Mouse (Mus musculus): ENCODE measurements around the gene Zfp697. TPM values are rescaled to one million over a fixed set of nuclear protein-coding genes. Genes with fewer than 3 reads are reported as not detected.
"Not testable (repeated sequence)": the region's sequence is repeated elsewhere in the genome, so short reads cannot be mapped to it uniquely, and the experiment has no call there.

Gene Zfp697
- total RNA-seq, 2 experiments from 2014 or later, result 41.0 to 42.9 TPM

DNA sequence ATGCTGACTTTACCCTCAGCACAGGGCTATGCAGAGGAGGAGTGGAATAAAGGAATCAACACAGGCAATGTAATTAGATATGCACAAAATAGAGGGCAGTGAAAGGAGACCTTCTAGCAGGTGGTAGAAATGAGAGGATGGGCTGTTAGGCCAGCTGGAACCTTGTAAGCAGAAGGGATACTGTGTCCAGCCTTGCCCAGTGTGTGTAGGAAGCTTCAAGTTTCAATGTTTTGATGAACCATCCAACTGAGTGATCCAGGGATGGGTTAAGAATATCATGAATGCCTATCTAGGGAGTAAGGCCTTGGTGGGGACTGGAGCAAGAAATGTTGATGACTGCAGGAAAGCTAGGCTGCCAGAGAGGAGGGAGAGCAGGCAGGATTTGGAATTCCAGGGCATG, 112.8 kb downstream of the Zfp697 start:
- DNase-seq; intact Hi-C loops (cut with DNase I): not testable (repeated sequence)

DNA sequence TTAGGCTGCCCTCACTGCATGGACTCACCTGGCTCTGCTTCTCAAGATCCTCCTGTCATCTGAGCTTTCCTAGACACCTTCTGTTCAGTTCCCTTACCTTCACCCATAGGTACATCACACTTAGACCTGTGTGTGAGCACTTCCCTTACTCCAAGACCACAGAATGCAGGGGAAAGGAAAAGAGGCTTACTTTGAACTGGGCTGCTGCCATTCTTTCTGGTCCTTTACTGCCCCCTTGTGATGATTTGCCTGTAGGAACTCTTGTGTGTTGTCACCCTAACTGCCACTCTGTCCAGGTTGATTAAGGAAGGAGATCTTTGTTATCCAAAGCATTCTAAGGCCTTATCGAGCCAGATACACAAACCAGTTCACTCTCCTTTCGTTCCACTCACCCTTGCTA, 114.5 kb downstream of the Zfp697 start:
- DNase-seq; intact Hi-C loops (cut with DNase I): not testable (repeated sequence)

DNA sequence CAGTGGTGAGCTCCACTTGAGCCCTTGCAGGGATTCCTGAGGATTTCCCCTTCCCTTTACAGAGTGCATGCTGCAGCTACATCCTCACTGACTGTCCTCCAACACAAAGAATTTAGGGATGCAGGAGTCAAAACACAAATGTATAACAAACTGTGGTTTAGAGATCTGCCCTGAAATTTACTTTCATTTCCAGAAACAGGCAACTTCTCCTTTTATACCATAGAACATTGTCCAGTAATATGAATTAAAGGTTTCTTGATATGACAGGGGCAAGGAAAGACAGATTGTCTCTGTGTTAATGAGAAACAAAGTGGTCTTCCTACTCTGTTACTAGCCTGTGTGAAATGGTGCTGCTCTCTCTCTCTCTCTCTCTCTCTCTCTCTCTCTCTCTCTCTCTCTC, 115.1 kb downstream of the Zfp697 start:
- intact Hi-C loops (cut with DNase I); DNase-seq: not testable (repeated sequence)

DNA sequence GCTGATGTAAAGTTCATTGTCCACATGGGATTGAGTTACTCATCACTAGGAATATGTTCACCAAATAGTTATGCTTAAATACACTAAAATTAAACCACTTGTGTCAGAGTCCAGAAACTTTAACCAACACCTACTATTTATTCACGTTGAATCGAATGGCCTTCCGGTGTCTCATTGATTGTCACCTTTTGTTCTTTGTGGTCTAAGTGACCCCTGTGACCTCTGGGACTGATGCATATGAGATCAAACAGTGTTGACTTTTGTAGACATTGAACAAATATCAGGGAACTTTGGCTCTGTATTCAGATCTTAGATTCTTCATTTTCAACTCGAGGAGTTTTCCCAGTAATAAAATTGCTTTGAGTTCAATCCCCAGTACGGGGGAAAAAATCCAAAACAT, 125.0 kb downstream of the Zfp697 start:
- DNase-seq; intact Hi-C loops (cut with DNase I): not testable (repeated sequence)

DNA sequence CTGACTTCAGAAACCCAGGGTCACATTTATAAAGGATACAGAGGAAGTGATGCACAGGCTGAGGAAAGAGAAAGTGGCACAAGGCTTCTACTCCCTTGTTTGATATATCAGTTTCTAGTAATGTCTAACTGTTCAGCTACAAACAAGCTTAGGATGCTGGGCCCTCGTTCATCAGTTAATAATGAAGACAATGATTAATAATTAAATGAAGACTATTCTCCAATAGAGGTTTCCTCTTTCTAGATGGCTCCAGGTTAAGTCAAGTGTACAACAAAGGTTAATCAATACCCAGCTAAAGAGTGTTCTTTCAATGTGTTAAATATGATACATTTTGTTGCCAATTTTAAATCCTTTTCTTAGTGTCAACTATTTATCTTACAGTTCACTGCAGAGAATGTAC, 128.2 kb downstream of the Zfp697 start, which contains the start of gene Hsd3b4:
Gene Hsd3b4 (minus strand): TSS at position 101 of the 400 bp plus-strand sequence.
- intact Hi-C loops (cut with DNase I); DNase-seq: not testable (repeated sequence)

DNA sequence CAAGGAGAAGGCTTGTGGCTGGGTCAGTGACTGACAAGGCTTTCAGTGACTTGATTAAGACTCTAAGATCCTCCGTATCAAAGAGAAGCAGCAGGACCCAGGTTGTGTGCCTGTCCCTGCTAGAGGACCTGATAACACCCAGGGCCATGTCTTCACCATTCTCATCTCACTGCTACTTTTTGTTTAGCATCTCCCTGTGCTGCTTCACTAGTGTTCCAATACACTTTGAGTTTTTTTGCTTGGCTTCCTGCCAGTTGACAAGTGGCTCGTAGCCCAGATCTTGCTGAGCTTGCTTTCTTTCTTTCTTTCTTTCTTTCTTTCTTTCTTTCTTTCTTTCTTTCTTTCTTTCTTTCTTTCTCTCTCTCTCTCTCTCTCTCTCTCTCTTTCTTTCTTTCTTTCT, 140.5 kb downstream of the Zfp697 start:
- intact Hi-C loops (cut with DNase I); DNase-seq: not testable (repeated sequence)

DNA sequence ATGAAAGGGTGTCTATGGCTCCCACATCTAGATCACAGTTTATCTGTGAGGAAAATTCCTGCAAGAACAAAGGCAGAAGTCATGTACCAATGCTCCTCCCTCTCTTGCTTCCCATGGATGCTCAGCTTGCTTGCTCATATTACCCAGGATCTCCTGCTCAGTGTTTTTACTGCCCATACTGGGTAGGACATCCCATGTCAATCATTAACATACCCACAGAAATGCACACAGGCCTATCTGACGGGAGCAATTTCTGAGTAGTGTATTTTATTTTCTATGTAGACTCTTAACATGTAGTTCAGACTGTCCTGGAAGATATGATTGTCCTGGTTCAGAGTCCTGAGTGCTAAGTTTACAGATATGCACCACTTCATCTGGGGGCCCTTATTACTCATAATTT, 142.3 kb downstream of the Zfp697 start:
- DNase-seq; intact Hi-C loops (cut with DNase I): not testable (repeated sequence)

DNA sequence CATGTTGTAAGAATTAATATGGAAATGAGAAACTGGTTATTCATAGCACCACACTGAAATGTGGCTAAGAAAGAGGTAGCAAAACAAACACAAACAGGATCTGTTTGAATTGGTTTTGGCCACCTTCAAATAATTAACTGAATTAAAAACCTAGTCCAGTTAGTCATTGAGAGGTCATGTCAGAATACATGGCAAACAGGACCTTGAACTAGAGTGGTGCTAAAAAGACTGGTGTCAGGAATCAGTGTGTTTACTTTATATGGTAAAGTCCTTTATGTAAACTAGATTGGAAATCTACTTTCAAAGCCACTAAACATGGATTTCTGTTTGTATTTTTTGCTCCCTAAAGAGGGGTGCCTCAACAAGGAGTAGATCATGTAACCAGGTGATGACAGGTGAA, 142.7 kb downstream of the Zfp697 start:
- intact Hi-C loops (cut with DNase I); DNase-seq: not testable (repeated sequence)

DNA sequence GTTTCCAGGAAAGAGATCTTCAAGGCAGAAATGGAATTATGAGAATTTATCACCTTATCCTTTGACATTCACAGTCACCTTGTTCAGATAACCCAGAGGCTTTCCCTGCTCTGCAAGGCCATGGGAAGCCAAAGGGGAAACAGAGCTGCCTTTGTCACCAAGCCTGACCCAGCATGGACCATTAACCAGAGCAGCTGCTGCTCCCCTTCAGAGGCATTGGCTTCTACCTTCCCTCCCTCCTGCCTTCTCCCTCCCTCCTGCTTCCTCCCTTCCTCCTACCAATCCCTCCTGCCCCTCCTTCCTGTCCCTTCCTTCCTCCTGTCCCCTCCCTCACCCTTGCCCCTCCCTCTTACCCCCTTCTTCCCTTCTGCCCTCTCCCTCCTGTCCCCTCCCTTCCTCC, 165.4 kb downstream of the Zfp697 start:
- DNase-seq; intact Hi-C loops (cut with DNase I): not testable (repeated sequence)

DNA sequence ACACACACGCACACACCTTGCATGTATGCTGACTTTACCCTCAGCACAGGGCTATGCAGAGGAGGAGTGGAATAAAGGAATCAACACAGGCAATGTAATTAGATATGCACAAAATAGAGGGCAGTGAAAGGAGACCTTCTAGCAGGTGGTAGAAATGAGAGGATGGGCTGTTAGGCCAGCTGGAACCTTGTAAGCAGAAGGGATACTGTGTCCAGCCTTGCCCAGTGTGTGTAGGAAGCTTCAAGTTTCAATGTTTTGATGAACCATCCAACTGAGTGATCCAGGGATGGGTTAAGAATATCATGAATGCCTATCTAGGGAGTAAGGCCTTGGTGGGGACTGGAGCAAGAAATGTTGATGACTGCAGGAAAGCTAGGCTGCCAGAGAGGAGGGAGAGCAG, 166.2 kb downstream of the Zfp697 start:
- intact Hi-C loops (cut with DNase I); DNase-seq: not testable (repeated sequence)

DNA sequence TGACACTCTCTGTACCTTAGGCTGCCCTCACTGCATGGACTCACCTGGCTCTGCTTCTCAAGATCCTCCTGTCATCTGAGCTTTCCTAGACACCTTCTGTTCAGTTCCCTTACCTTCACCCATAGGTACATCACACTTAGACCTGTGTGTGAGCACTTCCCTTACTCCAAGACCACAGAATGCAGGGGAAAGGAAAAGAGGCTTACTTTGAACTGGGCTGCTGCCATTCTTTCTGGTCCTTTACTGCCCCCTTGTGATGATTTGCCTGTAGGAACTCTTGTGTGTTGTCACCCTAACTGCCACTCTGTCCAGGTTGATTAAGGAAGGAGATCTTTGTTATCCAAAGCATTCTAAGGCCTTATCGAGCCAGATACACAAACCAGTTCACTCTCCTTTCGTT, 168.0 kb downstream of the Zfp697 start:
- intact Hi-C loops (cut with DNase I); DNase-seq: not testable (repeated sequence)

DNA sequence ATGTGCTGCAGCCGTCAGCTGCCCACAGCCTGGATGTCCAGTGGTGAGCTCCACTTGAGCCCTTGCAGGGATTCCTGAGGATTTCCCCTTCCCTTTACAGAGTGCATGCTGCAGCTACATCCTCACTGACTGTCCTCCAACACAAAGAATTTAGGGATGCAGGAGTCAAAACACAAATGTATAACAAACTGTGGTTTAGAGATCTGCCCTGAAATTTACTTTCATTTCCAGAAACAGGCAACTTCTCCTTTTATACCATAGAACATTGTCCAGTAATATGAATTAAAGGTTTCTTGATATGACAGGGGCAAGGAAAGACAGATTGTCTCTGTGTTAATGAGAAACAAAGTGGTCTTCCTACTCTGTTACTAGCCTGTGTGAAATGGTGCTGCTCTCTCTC, 168.6 kb downstream of the Zfp697 start:
- intact Hi-C loops (cut with DNase I), result not testable (repeated sequence)

DNA sequence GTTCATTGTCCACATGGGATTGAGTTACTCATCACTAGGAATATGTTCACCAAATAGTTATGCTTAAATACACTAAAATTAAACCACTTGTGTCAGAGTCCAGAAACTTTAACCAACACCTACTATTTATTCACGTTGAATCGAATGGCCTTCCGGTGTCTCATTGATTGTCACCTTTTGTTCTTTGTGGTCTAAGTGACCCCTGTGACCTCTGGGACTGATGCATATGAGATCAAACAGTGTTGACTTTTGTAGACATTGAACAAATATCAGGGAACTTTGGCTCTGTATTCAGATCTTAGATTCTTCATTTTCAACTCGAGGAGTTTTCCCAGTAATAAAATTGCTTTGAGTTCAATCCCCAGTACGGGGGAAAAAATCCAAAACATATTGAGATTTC, 178.4 kb downstream of the Zfp697 start:
- DNase-seq; intact Hi-C loops (cut with DNase I): not testable (repeated sequence)

More for the DNA sequence above, 168.6 kb downstream of the Zfp697 start:
- DNase-seq, result not testable (repeated sequence)

DNA sequence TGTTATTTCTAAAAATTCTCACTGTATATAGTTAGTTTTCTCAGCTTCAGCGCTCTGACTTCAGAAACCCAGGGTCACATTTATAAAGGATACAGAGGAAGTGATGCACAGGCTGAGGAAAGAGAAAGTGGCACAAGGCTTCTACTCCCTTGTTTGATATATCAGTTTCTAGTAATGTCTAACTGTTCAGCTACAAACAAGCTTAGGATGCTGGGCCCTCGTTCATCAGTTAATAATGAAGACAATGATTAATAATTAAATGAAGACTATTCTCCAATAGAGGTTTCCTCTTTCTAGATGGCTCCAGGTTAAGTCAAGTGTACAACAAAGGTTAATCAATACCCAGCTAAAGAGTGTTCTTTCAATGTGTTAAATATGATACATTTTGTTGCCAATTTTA, 181.6 kb downstream of the Zfp697 start:
- DNase-seq; intact Hi-C loops (cut with DNase I): not testable (repeated sequence)

DNA sequence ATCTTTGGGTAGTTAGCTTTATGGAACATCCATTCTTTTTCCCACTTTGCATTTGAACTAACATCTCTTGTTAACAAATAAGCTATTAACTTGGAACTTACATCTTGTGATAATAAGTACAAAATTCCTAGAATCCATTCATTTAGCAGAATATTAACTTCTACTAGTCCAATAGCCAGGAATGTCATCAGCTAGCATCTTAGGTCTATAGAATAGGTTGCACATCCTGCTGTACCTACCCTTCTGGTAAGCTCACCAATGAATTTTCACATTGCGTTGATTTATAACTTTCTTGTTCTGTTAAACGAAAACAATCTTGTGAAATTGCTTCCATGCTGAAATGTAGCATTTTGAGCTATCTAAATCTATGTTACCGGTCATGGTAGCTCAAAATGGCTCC, 182.6 kb downstream of the Zfp697 start:
- DNase-seq; intact Hi-C loops (cut with DNase I): not testable (repeated sequence)

DNA sequence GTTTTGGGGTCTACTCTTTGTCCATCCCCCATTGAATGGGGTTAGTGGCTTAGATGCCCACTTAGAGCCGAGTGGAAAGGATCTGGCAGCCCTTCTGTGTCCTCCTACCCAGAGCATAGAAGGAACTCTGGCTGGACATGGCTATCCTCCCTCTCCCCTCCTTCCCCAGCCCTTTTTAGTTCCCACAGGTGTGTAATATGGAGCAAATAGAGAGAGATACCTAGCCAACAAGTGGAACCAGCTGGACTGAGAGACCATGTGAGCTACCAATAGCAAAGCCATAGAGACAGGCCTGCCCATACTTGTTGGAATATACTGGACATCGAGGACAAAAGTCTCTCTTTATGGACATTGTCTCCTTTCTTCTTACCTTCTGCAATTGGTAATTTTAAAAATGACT, 185.5 kb downstream of the Zfp697 start:
- DNase-seq; intact Hi-C loops (cut with DNase I): not testable (repeated sequence)

DNA sequence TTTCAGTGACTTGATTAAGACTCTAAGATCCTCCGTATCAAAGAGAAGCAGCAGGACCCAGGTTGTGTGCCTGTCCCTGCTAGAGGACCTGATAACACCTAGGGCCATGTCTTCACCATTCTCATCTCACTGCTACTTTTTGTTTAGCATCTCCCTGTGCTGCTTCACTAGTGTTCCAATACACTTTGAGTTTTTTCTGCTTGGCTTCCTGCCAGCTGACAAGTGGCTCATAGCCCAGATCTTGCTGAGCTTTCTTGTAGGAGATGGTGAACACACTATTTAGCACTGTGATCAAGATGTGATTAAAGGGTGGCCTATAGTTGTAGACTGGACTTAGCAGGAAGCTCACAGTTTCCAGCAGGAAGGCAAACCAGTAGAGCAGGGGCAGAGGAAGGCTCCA, 198.8 kb downstream of the Zfp697 start:
- intact Hi-C loops (cut with DNase I), result not testable (repeated sequence)
- peak; percentile 60 for DNase-seq

DNA sequence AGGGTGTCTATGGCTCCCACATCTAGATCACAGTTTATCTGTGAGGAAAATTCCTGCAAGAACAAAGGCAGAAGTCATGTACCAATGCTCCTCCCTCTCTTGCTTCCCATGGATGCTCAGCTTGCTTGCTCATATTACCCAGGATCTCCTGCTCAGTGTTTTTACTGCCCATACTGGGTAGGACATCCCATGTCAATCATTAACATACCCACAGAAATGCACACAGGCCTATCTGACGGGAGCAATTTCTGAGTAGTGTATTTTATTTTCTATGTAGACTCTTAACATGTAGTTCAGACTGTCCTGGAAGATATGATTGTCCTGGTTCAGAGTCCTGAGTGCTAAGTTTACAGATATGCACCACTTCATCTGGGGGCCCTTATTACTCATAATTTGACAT, 199.9 kb downstream of the Zfp697 start:
- intact Hi-C loops (cut with DNase I), result not testable (repeated sequence)

DNA sequence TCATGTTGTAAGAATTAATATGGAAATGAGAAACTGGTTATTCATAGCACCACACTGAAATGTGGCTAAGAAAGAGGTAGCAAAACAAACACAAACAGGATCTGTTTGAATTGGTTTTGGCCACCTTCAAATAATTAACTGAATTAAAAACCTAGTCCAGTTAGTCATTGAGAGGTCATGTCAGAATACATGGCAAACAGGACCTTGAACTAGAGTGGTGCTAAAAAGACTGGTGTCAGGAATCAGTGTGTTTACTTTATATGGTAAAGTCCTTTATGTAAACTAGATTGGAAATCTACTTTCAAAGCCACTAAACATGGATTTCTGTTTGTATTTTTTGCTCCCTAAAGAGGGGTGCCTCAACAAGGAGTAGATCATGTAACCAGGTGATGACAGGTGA, 200.4 kb downstream of the Zfp697 start:
- DNase-seq; intact Hi-C loops (cut with DNase I): not testable (repeated sequence)

More for the DNA sequence above, 199.9 kb downstream of the Zfp697 start:
- DNase-seq, result not testable (repeated sequence)

DNA sequence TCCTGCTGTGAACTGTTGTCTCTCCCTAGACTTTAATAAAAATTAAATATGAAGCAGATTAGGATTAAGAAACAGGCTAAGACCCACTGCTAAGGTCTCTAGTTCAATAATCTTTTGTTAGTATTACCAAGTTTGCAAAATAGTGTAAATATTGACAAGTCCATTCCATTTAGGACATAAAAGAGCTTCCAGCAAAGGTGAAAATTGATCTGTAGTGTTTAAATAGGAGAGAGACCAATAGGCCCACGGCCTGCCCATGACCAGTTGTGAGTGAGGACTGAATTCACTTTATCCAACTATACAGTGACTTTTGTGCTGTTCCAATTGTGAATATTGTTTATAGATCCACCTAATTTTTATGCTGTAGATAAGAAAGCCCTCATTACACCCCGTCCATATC, 205.5 kb downstream of the Zfp697 start:
- intact Hi-C loops (cut with DNase I), result no loop called here
- DNase-seq, result no peak

DNA sequence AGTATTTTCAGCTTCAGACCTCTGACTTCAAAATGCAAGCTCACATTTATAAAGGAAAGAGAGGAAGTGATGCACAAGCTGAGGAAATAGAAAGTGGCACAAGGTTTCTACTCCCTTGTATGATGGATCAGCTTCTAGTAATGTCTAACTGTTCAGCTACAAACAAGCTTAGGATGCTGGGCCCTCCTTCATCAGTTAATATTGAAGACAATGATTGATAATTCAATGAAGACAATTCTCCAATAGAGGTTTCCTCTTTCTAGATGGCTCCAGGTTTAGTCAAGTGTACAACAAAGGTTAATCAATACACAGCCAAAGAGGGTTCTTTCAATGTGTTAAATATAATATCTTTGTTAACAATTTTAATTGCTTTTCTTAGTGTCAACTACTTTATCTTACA, 206.4 kb downstream of the Zfp697 start, which contains the start of gene Gm10681:
Gene Gm10681 (minus strand): TSS at position 101 of the 400 bp plus-strand sequence.
- DNase-seq, result no peak
- intact Hi-C loops (cut with DNase I), result no loop called here

DNA sequence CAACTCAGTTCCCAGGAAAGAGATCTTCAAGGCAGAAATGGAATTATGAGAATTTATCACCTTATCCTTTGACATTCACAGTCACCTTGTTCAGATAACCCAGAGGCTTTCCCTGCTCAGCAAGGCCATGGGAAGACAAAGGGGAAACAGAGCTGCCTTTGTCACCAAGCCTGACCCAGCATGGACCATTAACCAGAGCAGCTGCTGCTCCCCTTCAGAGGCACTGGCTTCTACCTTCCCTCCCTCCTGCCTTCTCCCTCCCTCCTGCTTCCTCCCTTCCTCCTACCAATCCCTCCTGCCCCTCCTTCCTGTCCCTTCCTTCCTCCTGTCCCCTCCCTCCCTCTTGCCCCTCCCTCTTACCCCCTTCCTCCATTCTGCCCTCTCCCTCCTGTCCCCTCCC, 231.3 kb downstream of the Zfp697 start:
- intact Hi-C loops (cut with DNase I); DNase-seq: not testable (repeated sequence)

DNA sequence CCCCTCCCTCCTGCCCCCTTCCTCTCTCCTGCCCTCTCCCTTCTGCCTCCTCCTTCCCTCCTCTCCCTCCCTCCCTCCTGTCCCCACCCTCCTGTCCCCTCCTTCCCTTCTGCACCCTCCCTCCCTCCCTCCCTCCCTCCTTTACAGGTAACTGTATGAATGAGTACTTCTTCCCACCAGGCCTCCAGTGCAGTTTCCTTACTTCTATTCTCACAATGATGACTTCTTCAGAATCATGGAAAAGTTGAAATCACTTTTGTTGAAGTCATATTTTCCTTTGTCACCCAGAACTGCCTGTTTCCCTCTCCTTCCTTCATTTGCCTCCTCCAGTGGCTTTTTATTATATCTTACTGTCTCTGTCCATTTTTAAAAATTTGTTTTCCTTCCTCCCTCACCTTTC, 231.7 kb downstream of the Zfp697 start:
- DNase-seq, result no peak
- intact Hi-C loops (cut with DNase I), result no loop called here
